ENCODE assay signal across 10 mouse cellular contexts in the genomic region with DNA sequence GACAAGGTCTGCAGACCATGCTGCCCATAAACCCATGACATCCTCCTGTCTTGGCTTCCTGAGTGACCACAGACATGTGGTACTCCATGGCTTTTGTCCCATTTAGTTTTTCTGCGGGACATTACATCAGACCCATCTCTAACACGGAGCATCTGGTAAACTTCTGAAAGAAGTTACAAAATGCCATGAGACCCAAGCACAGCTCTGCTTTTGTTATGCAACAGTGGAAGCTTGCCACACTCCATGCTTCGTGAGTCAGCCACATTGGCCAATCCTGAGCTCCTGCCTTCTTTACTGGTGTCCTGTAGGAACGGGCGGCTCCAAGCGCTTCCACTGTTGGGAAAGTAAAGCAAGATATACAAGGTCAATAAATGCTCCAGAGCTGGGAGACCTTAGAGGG. TPM values are rescaled to one million over a fixed set of nuclear protein-coding genes. Genes with fewer than 3 reads are reported as not detected.
A peak's percentile ranks its signal among the peaks of the same experiment; 100 is the strongest.
DNase-seq lines count a peak whose midpoint lies in the region; ATAC-seq and TF ChIP-seq lines count a peak whose summit lies in the region.
"Had no signal": no experiment of that assay in that cellular context is flagged by ENCODE, and none has a peak within 500 bp of the region (broad histone marks: within the 10 kb centered on the region; RNA-seq: fewer than 3 reads in every experiment).

No protein-coding gene starts in this region.

- no peak overlapping the region for H3K9ac ChIP-seq in intestine, postnatal 0 days (ENCODE audit: low read depth, low read length)
- H3K9ac ChIP-seq in intestine, embryonic 15.5 days, result no peak overlapping the region
- no peak overlapping the region for H3K9ac ChIP-seq in hindbrain, embryonic 14.5 days
- H3K9ac ChIP-seq in forebrain, embryonic 11.5 days (ENCODE audit: low read length), result no peak overlapping the region
- H3K9ac ChIP-seq: neural tube, embryonic 15.5 days had no signal

- H3K4me3 ChIP-seq in intestine, postnatal 0 days (ENCODE audit: low read depth, low read length), result no peak overlapping the region
- H3K4me3 ChIP-seq in intestine, embryonic 15.5 days (replicated peaks), result no peak overlapping the region
- H3K4me3 ChIP-seq in hindbrain, embryonic 14.5 days (replicated peaks; ENCODE audit: low read length), result no peak overlapping the region
- H3K4me3 ChIP-seq in forebrain, embryonic 11.5 days (ENCODE audit: low read depth, low read length), result no peak overlapping the region
- H3K4me3 ChIP-seq in kidney, adult 2 months (ENCODE audit: insufficient read depth, low read depth, low read length), result no peak overlapping the region
- H3K4me3 ChIP-seq: neural tube, embryonic 15.5 days had no signal

- no peak for TF ChIP-seq CTCF in intestine, postnatal 0 days (IDR thresholded peaks at IDR 0.05; ENCODE audit: low read depth)
- no peak for TF ChIP-seq CTCF in kidney, adult 2 months (conservative IDR thresholded peaks at IDR 0.05; ENCODE audit: insufficient read depth, insufficient read length, low read depth, low read length)

- H3K36me3 ChIP-seq in intestine, postnatal 0 days (ENCODE audit: control insufficient read depth, insufficient read depth), result no peaks in the 10 kb centered on the region
- H3K36me3 ChIP-seq in intestine, embryonic 15.5 days, result no peaks in the 10 kb centered on the region
- H3K36me3 ChIP-seq in hindbrain, embryonic 14.5 days (replicated peaks; ENCODE audit: control insufficient read depth, insufficient read depth), result no peaks in the 10 kb centered on the region
- no peaks in the 10 kb centered on the region for H3K36me3 ChIP-seq in forebrain, embryonic 11.5 days (ENCODE audit: control insufficient read depth, insufficient read depth, low read length)
- H3K36me3 ChIP-seq in kidney, adult 2 months (ENCODE audit: control insufficient read depth, insufficient read depth, low read length), result no peaks in the 10 kb centered on the region
- H3K36me3 ChIP-seq: neural tube, embryonic 15.5 days had no signal

- ATAC-seq in intestine, postnatal 0 days, result 0 out of 2 replicates have a peak, but pooled peaks have one; percentile 28
- no peak for ATAC-seq in intestine, embryonic 15.5 days
- no peak for ATAC-seq in hindbrain, embryonic 14.5 days (ENCODE audit: low FRiP score)
- ATAC-seq in forebrain, embryonic 11.5 days (replicated peaks; ENCODE audit: low FRiP score), result no peak
- ATAC-seq: inflammation-experienced regulatory T-cells, adult 6 months had no signal

- 81% methylated on average over 6 of the region's 6 CpGs for WGBS in intestine, postnatal 0 days
- WGBS in intestine, embryonic 15.5 days, result 87% methylated on average over 6 of the region's 6 CpGs
- WGBS in hindbrain, embryonic 14.5 days, result 88% methylated on average over 6 of the region's 6 CpGs
- WGBS in forebrain, embryonic 11.5 days, result 86% methylated on average over 6 of the region's 6 CpGs
- WGBS in kidney, adult 2 months, result 78% methylated on average over 6 of the region's 6 CpGs

- intact Hi-C loops in gastrocnemius, postnatal 36 days (cut with DNase I), result no loop called here

- no peak overlapping the region for H3K27ac ChIP-seq in intestine, postnatal 0 days (ENCODE audit: low read depth, low read length)
- no peak overlapping the region for H3K27ac ChIP-seq in intestine, embryonic 15.5 days
- H3K27ac ChIP-seq in hindbrain, embryonic 14.5 days, result no peak overlapping the region
- H3K27ac ChIP-seq in forebrain, embryonic 11.5 days (ENCODE audit: low read depth, low read length), result no peak overlapping the region
- H3K27ac ChIP-seq in kidney, adult 2 months (ENCODE audit: insufficient read depth, low read depth, low read length), result no peak overlapping the region
- H3K27ac ChIP-seq: neural tube, embryonic 15.5 days had no signal

- no peaks in the 10 kb centered on the region for H3K9me3 ChIP-seq in intestine, postnatal 0 days (ENCODE audit: control insufficient read depth)
- no peaks in the 10 kb centered on the region for H3K9me3 ChIP-seq in intestine, embryonic 15.5 days
- no peaks in the 10 kb centered on the region for H3K9me3 ChIP-seq in hindbrain, embryonic 14.5 days (ENCODE audit: control insufficient read depth, low read length)
- H3K9me3 ChIP-seq in forebrain, embryonic 11.5 days (ENCODE audit: control insufficient read depth, low read length), result no peaks in the 10 kb centered on the region
- H3K9me3 ChIP-seq: neural tube, embryonic 15.5 days had no signal

- H3K27me3 ChIP-seq in intestine, postnatal 0 days (replicated peaks; ENCODE audit: control insufficient read depth, insufficient read depth, low read length), result no peaks in the 10 kb centered on the region
- no peaks in the 10 kb centered on the region for H3K27me3 ChIP-seq in intestine, embryonic 15.5 days (replicated peaks)
- H3K27me3 ChIP-seq in hindbrain, embryonic 14.5 days (ENCODE audit: control insufficient read depth, insufficient read depth, low read length), result no peaks in the 10 kb centered on the region
- H3K27me3 ChIP-seq in forebrain, embryonic 11.5 days (ENCODE audit: control insufficient read depth, insufficient read depth, low read length), result no peaks in the 10 kb centered on the region
- no peaks in the 10 kb centered on the region for H3K27me3 ChIP-seq in kidney, adult 2 months (replicated peaks; ENCODE audit: control insufficient read depth, insufficient read depth, low read length)
- H3K27me3 ChIP-seq: neural tube, embryonic 15.5 days had no signal

- DNase-seq in ZHBTc4 (ENCODE audit: low read depth, low spot score), result peak; percentile 32
- DNase-seq in gastrocnemius, postnatal 36 days, result peak; percentile 23 to 49
- peak; percentile 65 for DNase-seq in lung, postnatal 14 days
- no peak for DNase-seq in hindbrain, embryonic 14.5 days (ENCODE audit: low spot score)
- no peak for DNase-seq in forebrain, embryonic 11.5 days (ENCODE audit: low spot score)
- DNase-seq in kidney, adult 2 months, result no peak

- no peaks in the 10 kb centered on the region for H3K4me1 ChIP-seq in intestine, postnatal 0 days (replicated peaks; ENCODE audit: control insufficient read depth, insufficient read depth, low read length)
- no peaks in the 10 kb centered on the region for H3K4me1 ChIP-seq in intestine, embryonic 15.5 days (replicated peaks)
- no peaks in the 10 kb centered on the region for H3K4me1 ChIP-seq in hindbrain, embryonic 14.5 days (replicated peaks; ENCODE audit: control insufficient read depth, insufficient read depth, low read length)
- H3K4me1 ChIP-seq in forebrain, embryonic 11.5 days (replicated peaks; ENCODE audit: control insufficient read depth, insufficient read depth, low read length), result no peaks in the 10 kb centered on the region
- H3K4me1 ChIP-seq in kidney, adult 2 months (ENCODE audit: control insufficient read depth, insufficient read depth, low read length), result peaks cover 16% of the 10 kb centered on the region; the same call in 1 of the 2 replicates
- H3K4me1 ChIP-seq: neural tube, embryonic 15.5 days had no signal

- H3K4me2 ChIP-seq in intestine, postnatal 0 days (replicated peaks; ENCODE audit: low read depth), result no peak overlapping the region
- H3K4me2 ChIP-seq in intestine, embryonic 15.5 days (replicated peaks), result no peak overlapping the region
- no peak overlapping the region for H3K4me2 ChIP-seq in hindbrain, embryonic 14.5 days (replicated peaks)
- H3K4me2 ChIP-seq in forebrain, embryonic 11.5 days (ENCODE audit: low read depth, low read length, severe bottlenecking), result no peak overlapping the region
- H3K4me2 ChIP-seq: neural tube, embryonic 15.5 days had no signal

- no peak for TF ChIP-seq POLR2A in kidney, adult 2 months (IDR thresholded peaks at IDR 0.05; ENCODE audit: low read depth, low read length)

RNA-seq across cellular contexts. Expression of a gene that starts 11.6 kb away (rescaled TPM):
- 33.7 and 34.3 TPM in 2 replicates for polyA plus RNA-seq in intestine, postnatal 0 days (2015; fragmentation: Nextera tagmentation; extraction: Ambion mirVana)
- 22.3 and 28.8 TPM in 2 replicates for polyA plus RNA-seq in intestine, embryonic 15.5 days (2015; fragmentation: Nextera tagmentation; extraction: Ambion mirVana)
- 100 to 1,000 TPM; 182 to 223 TPM for total RNA-seq in gastrocnemius, postnatal 36 days (2021)
- polyA plus RNA-seq in hindbrain, embryonic 14.5 days (2014; fragmentation: Nextera tagmentation; extraction: Ambion mirVana), result 76.5 and 102 TPM in 2 replicates
- 41.9 and 49.4 TPM in 2 replicates for polyA plus RNA-seq in forebrain, embryonic 11.5 days (2014; fragmentation: Nextera tagmentation; extraction: Ambion mirVana)
- polyA plus RNA-seq in kidney, adult 2 months (2012; rRNA removed), result 5.3 and 6.1 TPM in 2 replicates

Comparison
In these comparisons a context has a peak if more than half of its experiments do, and no peak if none do; other contexts are left out.
1. DNase-seq: peak in ZHBTc4 (single experiment), gastrocnemius, postnatal 36 days (2 of 2) and lung, postnatal 14 days (single experiment); none in hindbrain, embryonic 14.5 days (single experiment), forebrain, embryonic 11.5 days (single experiment) and kidney, adult 2 months (single experiment).